Mouse (Mus musculus): Measurements from ENCODE around the gene Ergic1.

- TF ChIP-seq POLR2A (IDR thresholded peaks at IDR 0.05; ENCODE audit: borderline replicate concordance, extremely low read depth, low read depth, low read length), result no peak
- no peak for TF ChIP-seq CTCF (IDR thresholded peaks at IDR 0.05; ENCODE audit: insufficient read depth, low read length)
Measured at GRCm38 (mm10) chr17:26606516-26606915, 45.2 kb downstream of the Ergic1 start.

Data from lung, adult 2 months (tissue).